Mouse (Mus musculus): ENCODE measurements around the gene Mkrn2.

DNA sequence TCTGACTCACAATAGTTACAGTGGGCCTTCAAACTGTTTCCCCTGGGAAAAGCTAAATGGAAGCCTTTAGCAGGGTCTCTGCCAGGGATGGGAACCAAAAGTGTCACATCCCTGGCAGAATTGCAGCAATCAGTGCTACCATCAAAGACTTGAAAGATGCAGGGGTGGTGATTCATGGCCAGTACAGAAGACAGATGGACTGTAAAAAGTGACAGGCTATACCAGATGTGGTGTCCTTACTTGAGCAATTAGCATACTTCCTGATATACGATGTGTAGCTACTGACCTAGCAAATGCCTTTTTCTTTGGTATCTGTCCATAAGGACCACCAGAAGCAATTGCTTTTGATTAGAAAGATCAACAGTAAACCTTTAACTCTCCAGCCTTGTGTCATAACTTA lies 19.2 kb downstream of the Mkrn2 start:
- TF ChIP-seq ELF1 (IDR thresholded peaks at IDR 0.05; ENCODE audit: low read depth, low read length) (no peak), GATA1 (IDR thresholded peaks at IDR 0.05; ENCODE audit: low read depth, low read length) (no peak), CTCF (IDR thresholded peaks at IDR 0.05 in 2 of 3, conservative IDR thresholded peaks at IDR 0.05 in 1 of 3; ENCODE audit: control insufficient read depth in 1 of 3, insufficient read depth in 1 of 3, low read depth in 2 of 3, low read length in 3 of 3, poor library complexity in 1 of 3, severe bottlenecking in 1 of 3) (no peak), NRF1 (IDR thresholded peaks at IDR 0.05; ENCODE audit: insufficient read depth, low read depth, low read length, poor library complexity, severe bottlenecking) (no peak), MXI1 (IDR thresholded peaks at IDR 0.05; ENCODE audit: low read depth, low read length) (no peak), CHD2 (IDR thresholded peaks at IDR 0.05; ENCODE audit: low read length) (no peak)

All from MEL (cell line).